7 mouse cellular contexts compared by ENCODE assay signal in the genomic region with DNA sequence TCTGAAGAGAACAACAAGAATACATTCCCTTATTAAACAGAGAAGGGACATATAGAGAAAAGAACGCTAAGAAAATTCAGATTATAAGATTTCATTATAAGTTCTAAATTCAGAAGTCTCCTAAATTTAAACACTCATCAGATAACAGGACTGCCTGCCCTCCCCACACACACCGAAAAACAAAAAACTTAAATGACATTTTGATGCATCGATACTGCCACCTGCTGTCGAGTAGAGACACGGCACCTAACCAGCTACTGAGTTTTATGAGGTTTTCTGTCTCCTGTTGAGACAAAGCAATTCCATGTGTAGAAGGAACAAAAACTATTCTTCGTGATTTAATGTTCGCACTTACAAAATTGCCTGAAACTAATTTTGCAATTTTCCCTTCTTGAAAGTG. TPM values are rescaled to one million over a fixed set of nuclear protein-coding genes. Genes with fewer than 3 reads are reported as not detected.
DNase-seq lines count a peak whose midpoint lies in the region; ATAC-seq and TF ChIP-seq lines count a peak whose summit lies in the region.

No protein-coding gene starts in this region.

- peak; percentile 40 for DNase-seq in gastrocnemius, adult 2 months
- peak; percentile 85 for DNase-seq in hindbrain, postnatal 0 days (ENCODE audit: low spot score)
- DNase-seq in left cerebral cortex, adult 11 months (ENCODE audit: low spot score) = peak; percentile 25
- DNase-seq in lung, postnatal 36 days = peak; percentile 77
- peak; percentile 73 to 79 for DNase-seq in right cerebral cortex, postnatal 10 days (ENCODE audit: low spot score in 2 of 2)

- TF ChIP-seq CTCF in cortical plate, adult 2 months (IDR thresholded peaks at IDR 0.05; ENCODE audit: extremely low read depth, insufficient read depth, low read length) = peak; percentile 85
- TF ChIP-seq CTCF in gastrocnemius, adult 2 months (IDR thresholded peaks at IDR 0.05) = peak; percentile 79
- peak; percentile 87 for TF ChIP-seq CTCF in hindbrain, postnatal 0 days (IDR thresholded peaks at IDR 0.05; ENCODE audit: low read depth)

- no peaks in the 10 kb centered on the region for H3K36me3 ChIP-seq in hindbrain, postnatal 0 days (ENCODE audit: insufficient read depth, low read length)

- no peak overlapping the region for H3K9ac ChIP-seq in hindbrain, postnatal 0 days (replicated peaks; ENCODE audit: low read length)

- H3K4me3 ChIP-seq in cortical plate, adult 2 months (ENCODE audit: insufficient read depth, low read length) = peak overlapping the region; percentile 5; the same call in 1 of the 2 replicates
- H3K4me3 ChIP-seq in gastrocnemius, adult 2 months = peak overlapping the region; percentile 64
- H3K4me3 ChIP-seq in hindbrain, postnatal 0 days (ENCODE audit: low read length) = peak overlapping the region; percentile 29

- ATAC-seq in activated CD4-positive, CD25-positive, alpha-beta regulatory T cell, adult 4 months = peak; percentile 69
- ATAC-seq in hindbrain, postnatal 0 days = peak; percentile 81

- TF ChIP-seq POLR2A in cortical plate, adult 2 months (IDR thresholded peaks at IDR 0.05; ENCODE audit: extremely low read depth, insufficient read depth, low read length) = no peak

- intact Hi-C loops in gastrocnemius, adult 2 months (cut with DNase I) = loop anchor here (2.0 kb wide), 1 partner anchor 476 kb away; no protein-coding TSS in a partner anchor

- no peaks in the 10 kb centered on the region for H3K27me3 ChIP-seq in hindbrain, postnatal 0 days (ENCODE audit: insufficient read depth, low read length)

- H3K9me3 ChIP-seq in hindbrain, postnatal 0 days (ENCODE audit: low read length) = no peaks in the 10 kb centered on the region

- WGBS in hindbrain, postnatal 0 days = 3% methylated on average over 7 of the region's 7 CpGs

- H3K27ac ChIP-seq in cortical plate, adult 2 months (ENCODE audit: insufficient read depth, low read length) = no peak overlapping the region
- peak overlapping the region; percentile 74 for H3K27ac ChIP-seq in gastrocnemius, adult 2 months
- H3K27ac ChIP-seq in hindbrain, postnatal 0 days = no peak overlapping the region

- no peaks in the 10 kb centered on the region for H3K4me1 ChIP-seq in cortical plate, adult 2 months (ENCODE audit: control insufficient read depth, insufficient read depth, low read length)
- no peaks in the 10 kb centered on the region for H3K4me1 ChIP-seq in hindbrain, postnatal 0 days (ENCODE audit: insufficient read depth, low read length)

- peak overlapping the region; percentile 69 for H3K4me2 ChIP-seq in hindbrain, postnatal 0 days (ENCODE audit: low read depth, low read length)

RNA-seq across cellular contexts. Expression of a gene that starts 23.2 kb away (rescaled TPM):
- polyA plus RNA-seq in activated CD4-positive, CD25-positive, alpha-beta regulatory T cell, adult 4 months (2017; shearing (Covaris generic)) = not detected
- polyA plus RNA-seq in cortical plate, adult 2 months (2012; rRNA removed) = not detected in 2 replicates
- total RNA-seq in gastrocnemius, adult 2 months (2021) = not detected
- 0.10 TPM in 1 of 2 replicates, not detected in the other for total RNA-seq in hindbrain, postnatal 0 days (2014; rRNA removed)
- not detected in 2 replicates for polyA plus RNA-seq in hindbrain, postnatal 0 days (2015; fragmentation: Nextera tagmentation; extraction: Ambion mirVana)

Comparison
In these comparisons a context has a peak if more than half of its experiments do, and no peak if none do; other contexts are left out.
1. H3K4me3 ChIP-seq: peak in every context shown above with its lines; median percentile 64 in gastrocnemius, adult 2 months; 29 in hindbrain, postnatal 0 days; 5 in cortical plate, adult 2 months.
2. DNase-seq: peak in every context shown above with its lines; median percentile 85 in hindbrain, postnatal 0 days; 77 in lung, postnatal 36 days; 76 in right cerebral cortex, postnatal 10 days; 40 in gastrocnemius, adult 2 months; 25 in left cerebral cortex, adult 11 months.